Mouse (Mus musculus) embryonic facial prominence, embryonic 14.5 days (tissue): Measurements from ENCODE around the gene Ablim1. TPM values are rescaled to one million over a fixed set of nuclear protein-coding genes. Genes with fewer than 3 reads are reported as not detected.

Experiments used
- ATAC-seq: fragments of 200-750 bp; cut with Nextera tagmentation; 2 replicates; pipeline ENCODE4 v1.8.0; 2017; ENCODE audit warnings: low read depth, moderate number of reproducible peaks, moderate TSS enrichment
- DNase-seq: peaks from one replicate; pipeline ENCODE4 v3.0.0-alpha.2; 2015; ENCODE audit warnings: low spot score
- H3K27ac ChIP-seq: fragments of 300-500 bp; sonication (generic); replicated peaks from 2 replicates; pipeline ENCODE4 v1.5.1; 2014; ENCODE audit warnings: low read depth, mild to moderate bottlenecking, low read length, moderate library complexity
- H3K27me3 ChIP-seq: fragments of 300-500 bp; sonication (generic); replicated peaks from 2 replicates; pipeline ENCODE4 v1.6.1; 2014; ENCODE audit warnings: low read length; ENCODE audit not compliant: control insufficient read depth, insufficient read depth
- H3K36me3 ChIP-seq: fragments of 300-500 bp; sonication (generic); 2 replicates; pipeline ENCODE4 v1.6.1; 2014; ENCODE audit warnings: low read length, mixed read lengths; ENCODE audit not compliant: control insufficient read depth, insufficient read depth
- H3K4me1 ChIP-seq: fragments of 300-500 bp; sonication (generic); 2 replicates; pipeline ENCODE4 v1.6.1; 2014; ENCODE audit warnings: antibody characterized with exemption, low read length; ENCODE audit not compliant: control insufficient read depth, insufficient read depth
- H3K4me2 ChIP-seq: fragments of 300-500 bp; sonication (generic); 2 replicates; pipeline ENCODE4 v1.6.1; 2014; ENCODE audit warnings: low read depth, mild to moderate bottlenecking, low read length, moderate library complexity, mixed read lengths
- H3K4me3 ChIP-seq: fragments of 300-500 bp; sonication (generic); 2 replicates; pipeline ENCODE4 v1.5.1; 2014; ENCODE audit warnings: low read depth, mild to moderate bottlenecking, low read length
- H3K9ac ChIP-seq: fragments of 300-500 bp; sonication (generic); 2 replicates; pipeline ENCODE4 v1.6.1; 2014; ENCODE audit warnings: low read depth, mild to moderate bottlenecking, low read length, moderate library complexity, mixed read lengths
- H3K9me3 ChIP-seq: fragments of 300-500 bp; sonication (generic); 2 replicates; pipeline ENCODE4 v1.6.1; 2016; ENCODE audit warnings: low read length; ENCODE audit not compliant: control insufficient read depth
- WGBS: fragments of 180-500 bp; shearing (Covaris S2); extraction: QIAGEN DNeasy Blood & Tissue Kit; methylation state at CpG from one replicate; pipeline ENCODE4 v1.1.7; 2014; 5-methylcytosine and 5-hydroxymethylcytosine counted together
- polyA plus RNA-seq: library from polyadenylated mRNA; unstranded; fragments of >200 nt; fragmentation: Nextera tagmentation; extraction: Ambion mirVana; gene quantifications from 2 replicates; pipeline ENCODE4 v1.2.1, GENCODE M21; 2014

Ablim1 gene
- polyA plus RNA-seq, 1 experiment from 2014 or later = 49.3 TPM

DNA sequence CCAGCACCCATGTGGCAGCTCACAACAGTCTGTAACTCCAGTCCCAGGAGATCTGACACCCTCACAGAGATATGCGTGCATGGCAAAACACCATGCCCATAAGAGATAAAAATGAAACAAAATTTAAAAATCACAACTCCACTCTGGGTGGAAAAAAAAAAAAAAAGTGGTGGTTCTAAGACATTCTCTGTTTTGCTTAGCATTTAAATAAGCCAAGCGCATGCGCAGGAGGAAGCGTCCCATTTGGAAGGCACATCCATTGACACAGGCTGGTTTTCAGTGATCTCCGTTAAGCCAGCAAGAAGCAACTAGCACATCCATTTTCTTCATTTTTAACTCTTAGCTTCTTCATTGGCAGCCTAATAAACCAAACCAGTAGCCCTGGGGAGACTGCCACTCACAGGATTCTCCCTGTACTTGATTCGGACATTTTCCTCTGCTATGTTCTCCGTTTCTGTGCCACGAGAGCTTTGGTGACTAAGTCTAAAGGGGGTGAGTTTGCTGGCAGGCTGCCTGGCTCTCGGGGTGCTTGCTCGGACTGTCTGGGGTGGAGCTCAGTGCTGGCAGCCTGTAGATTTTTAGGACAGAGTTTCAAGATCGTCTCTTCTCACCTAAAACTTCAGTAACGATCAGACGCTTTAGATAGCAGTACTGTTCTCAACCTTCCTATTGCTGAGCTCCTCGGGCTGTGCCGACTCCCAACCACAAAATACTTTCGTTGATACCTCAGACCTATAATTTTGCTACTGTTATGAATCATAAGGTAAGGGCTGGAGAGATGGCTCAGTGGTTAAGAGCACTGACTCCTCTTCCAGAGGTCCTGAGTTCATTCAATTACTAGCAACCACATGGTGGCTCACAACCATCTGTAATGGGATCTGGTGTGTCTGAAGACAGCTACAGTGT, 259.3 kb downstream of the Ablim1 start:
- peaks cover 24% of the 10 kb centered on the region for H3K36me3 ChIP-seq
- no peaks in the 10 kb centered on the region for H3K4me1 ChIP-seq
- H3K9ac ChIP-seq = no peak overlapping the region
- no peak overlapping the region for H3K27ac ChIP-seq
- ATAC-seq (no peak), DNase-seq (no peak)
- no peaks in the 10 kb centered on the region for H3K27me3 ChIP-seq
- WGBS = 79% methylated on average over 16 of the region's 16 CpGs
- H3K4me3 ChIP-seq = no peak overlapping the region
- H3K4me2 ChIP-seq = no peak overlapping the region
- peaks cover 6% of the 10 kb centered on the region for H3K9me3 ChIP-seq

DNA sequence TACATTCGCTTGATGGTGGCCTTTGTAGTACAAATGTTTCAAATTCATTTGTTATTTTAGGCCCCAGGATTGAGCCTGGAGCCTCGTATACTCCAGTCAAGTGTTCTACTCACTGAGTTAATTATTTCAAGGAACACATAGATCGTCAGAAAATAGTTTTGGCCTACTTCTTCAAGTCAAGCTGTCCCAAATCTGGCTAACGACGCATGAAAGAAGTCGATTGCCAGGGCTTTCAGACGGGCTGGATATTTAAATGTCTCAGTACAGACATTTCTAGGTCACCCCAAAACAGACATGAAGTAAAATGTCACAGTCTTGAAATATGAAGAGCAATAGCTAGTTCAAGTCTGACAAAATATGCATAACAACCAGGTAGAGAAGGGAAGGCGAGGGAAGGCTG, 261.8 kb downstream of the Ablim1 start:
- H3K4me1 ChIP-seq = no peaks in the 10 kb centered on the region
- H3K9me3 ChIP-seq = peaks cover 5% of the 10 kb centered on the region
- no peak overlapping the region for H3K9ac ChIP-seq
- H3K27me3 ChIP-seq = no peaks in the 10 kb centered on the region
- 60% methylated on average over 8 of the region's 8 CpGs for WGBS
- H3K27ac ChIP-seq = no peak overlapping the region
- no peak for DNase-seq
- H3K4me3 ChIP-seq = no peak overlapping the region
- ATAC-seq = no peak
- H3K4me2 ChIP-seq = no peak overlapping the region
- peaks cover 5% of the 10 kb centered on the region for H3K36me3 ChIP-seq

DNA sequence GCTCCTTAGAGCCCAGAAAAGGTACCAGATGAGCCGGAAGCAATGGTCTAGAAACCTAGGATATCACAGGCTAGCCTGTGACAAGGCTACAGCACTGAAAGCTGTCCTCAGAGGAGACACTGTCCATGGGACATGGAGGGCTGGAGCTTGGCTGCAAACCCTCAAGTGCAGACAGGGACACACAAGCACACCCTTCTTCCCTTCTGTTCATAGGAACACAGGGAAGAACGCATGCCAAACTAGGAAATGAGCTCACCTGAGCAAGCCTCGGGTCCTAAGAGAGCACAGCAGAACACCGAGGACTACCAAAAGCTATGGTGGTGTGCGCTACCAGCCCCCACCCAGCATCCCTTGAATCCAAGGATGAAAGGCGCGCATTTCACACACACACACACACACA, 262.7 kb downstream of the Ablim1 start:
- Histone ChIP-seq H3K9ac (no peak overlapping the region), H3K4me3 (no peak overlapping the region), H3K27me3 (no peaks in the 10 kb centered on the region), H3K36me3 (no peaks in the 10 kb centered on the region), H3K27ac (no peak overlapping the region), H3K4me1 (no peaks in the 10 kb centered on the region), H3K4me2 (no peak overlapping the region), H3K9me3 (no peaks in the 10 kb centered on the region)
- 86% methylated on average over 7 of the region's 7 CpGs for WGBS
- no peak for ATAC-seq
- DNase-seq = no peak

- H3K27ac ChIP-seq = no peak overlapping the region
- no peak for ATAC-seq
- H3K9ac ChIP-seq = peak overlapping the region; percentile 19; the same call in 1 of the 2 replicates
- H3K9me3 ChIP-seq = no peaks in the 10 kb centered on the region
- H3K36me3 ChIP-seq = no peaks in the 10 kb centered on the region
- no peaks in the 10 kb centered on the region for H3K27me3 ChIP-seq
- H3K4me3 ChIP-seq = no peak overlapping the region
- no peak for DNase-seq
- no peak overlapping the region for H3K4me2 ChIP-seq
- WGBS = 40% methylated on average over 16 of the region's 16 CpGs
- no peaks in the 10 kb centered on the region for H3K4me1 ChIP-seq
These were observed 265.1 kb downstream of the Ablim1 start for GRCm38 (mm10) chr19:57049592-57050090.

GRCm38 (mm10) chr19:57047671-57048320, 266.9 kb downstream of the Ablim1 start:
- H3K36me3 ChIP-seq = no peaks in the 10 kb centered on the region
- no peak overlapping the region for H3K27ac ChIP-seq
- WGBS = 82% methylated on average over 9 of the region's 9 CpGs

DNA sequence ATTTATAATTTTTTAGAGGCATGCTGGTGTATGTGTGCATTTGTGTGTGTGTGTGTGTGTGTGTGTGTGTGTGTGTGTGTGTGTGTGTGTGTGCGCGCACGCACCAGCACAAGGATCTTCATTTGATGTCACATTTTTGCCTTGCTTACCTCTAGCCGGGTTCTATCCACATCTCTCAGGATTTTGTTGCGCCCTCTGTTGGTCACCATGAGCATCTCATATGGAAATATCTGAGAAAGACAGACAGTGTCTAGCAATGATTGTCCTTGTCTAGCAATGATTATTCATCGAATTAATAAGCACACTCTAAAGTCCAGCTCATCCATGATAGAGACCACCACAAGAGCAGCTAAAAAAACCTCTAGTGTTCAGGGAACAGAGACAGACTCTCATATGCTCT, 275.5 kb downstream of the Ablim1 start:
- Histone ChIP-seq H3K27me3 (no peaks in the 10 kb centered on the region), H3K4me3 (no peak overlapping the region), H3K27ac (no peak overlapping the region), H3K4me1 (no peaks in the 10 kb centered on the region), H3K4me2 (no peak overlapping the region), H3K9ac (no peak overlapping the region), H3K36me3 (peaks cover 9% of the 10 kb centered on the region; the same call in 1 of the 2 replicates), H3K9me3 (no peaks in the 10 kb centered on the region)
- DNase-seq (peak; percentile 53), ATAC-seq (no peak)
- WGBS = 69% methylated on average over 6 of the region's 6 CpGs

More at GRCm38 (mm10) chr19:57047671-57048320, 266.9 kb downstream of the Ablim1 start:
- ATAC-seq = no peak
- Histone ChIP-seq H3K4me2 (no peak overlapping the region), H3K9ac (no peak overlapping the region), H3K9me3 (no peaks in the 10 kb centered on the region), H3K4me1 (no peaks in the 10 kb centered on the region), H3K4me3 (no peak overlapping the region), H3K27me3 (no peaks in the 10 kb centered on the region)
- DNase-seq = no peak

- DNase-seq = no peak
- ATAC-seq = no peak
- 74% methylated on average over 15 of the region's 15 CpGs for WGBS
- H3K9me3 ChIP-seq = no peaks in the 10 kb centered on the region
- no peaks in the 10 kb centered on the region for H3K27me3 ChIP-seq
- peaks cover 5% of the 10 kb centered on the region; the same call in 1 of the 2 replicates for H3K36me3 ChIP-seq
- H3K9ac ChIP-seq = no peak overlapping the region
- no peak overlapping the region for H3K27ac ChIP-seq
- no peaks in the 10 kb centered on the region for H3K4me1 ChIP-seq
- no peak overlapping the region for H3K4me2 ChIP-seq
- H3K4me3 ChIP-seq = no peak overlapping the region
These were observed 277.9 kb downstream of the Ablim1 start for GRCm38 (mm10) chr19:57036860-57037259.

DNA sequence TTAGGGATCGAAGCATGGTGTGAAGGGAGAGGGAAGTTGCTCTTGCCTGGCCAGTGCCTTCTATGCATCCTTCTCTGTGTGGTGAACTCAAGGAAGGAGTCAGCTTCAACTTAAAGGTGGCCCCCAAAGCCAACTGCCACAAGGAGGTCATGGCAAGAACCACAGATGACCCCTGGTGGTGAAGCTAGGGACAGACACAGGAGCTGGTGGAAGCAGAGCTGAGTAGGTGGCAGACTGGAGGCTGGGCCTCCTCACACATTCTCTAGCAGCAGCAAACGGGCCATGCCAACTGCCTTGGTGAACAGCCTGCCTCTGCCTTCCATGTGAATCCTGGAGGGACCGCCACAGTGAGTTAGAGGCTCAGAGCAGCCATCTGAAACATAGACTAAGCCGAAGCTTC, 283.1 kb downstream of the Ablim1 start:
- no peaks in the 10 kb centered on the region for H3K27me3 ChIP-seq
- no peaks in the 10 kb centered on the region for H3K4me1 ChIP-seq
- H3K9ac ChIP-seq = no peak overlapping the region
- 73% methylated on average over 4 of the region's 4 CpGs for WGBS
- H3K36me3 ChIP-seq = no peaks in the 10 kb centered on the region
- H3K4me2 ChIP-seq = no peak overlapping the region
- no peak overlapping the region for H3K27ac ChIP-seq
- no peak overlapping the region for H3K4me3 ChIP-seq
- ATAC-seq (0 out of 2 replicates have a peak, but pooled peaks have one; percentile 22), DNase-seq (peak; percentile 38)
- peaks cover 4% of the 10 kb centered on the region for H3K9me3 ChIP-seq
